Mouse (Mus musculus) thymus, postnatal 14 days (tissue): Measurements from ENCODE around the gene 5830473C10Rik.
A peak's percentile ranks its signal among the peaks of the same experiment; 100 is the strongest.

ENCODE experiments used
- DNase-seq: peaks from one replicate; pipeline ENCODE4 v3.0.0; 2021

5830473C10Rik gene

GRCm38 (mm10) chr5:90560743-90561142 is at the start of gene 5830473C10Rik:
Gene 5830473C10Rik (plus strand): TSS chr5:90561107.
- no peak for DNase-seq

GRCm38 (mm10) chr5:90512288-90512955 is 48.5 kb upstream of the 5830473C10Rik start:
- no peak for DNase-seq

GRCm38 (mm10) chr5:90515561-90515960 is 45.3 kb upstream of the 5830473C10Rik start:
- no peak for DNase-seq

- no peak for DNase-seq
Observed at GRCm38 (mm10) chr5:90518356-90519100, 42.4 kb upstream of the 5830473C10Rik start, which contains the start of gene Afm. Gene Afm (plus strand): TSS chr5:90518932.

- DNase-seq = no peak
Observed at GRCm38 (mm10) chr5:90551191-90551590, 9.7 kb upstream of the 5830473C10Rik start.

GRCm38 (mm10) chr5:90556052-90556451 is 4.9 kb upstream of the 5830473C10Rik start:
- DNase-seq = no peak

- DNase-seq = no peak
Observed at GRCm38 (mm10) chr5:90561721-90562275, 891 bp downstream of the 5830473C10Rik start.

GRCm38 (mm10) chr5:90562880-90563279 is 2.0 kb downstream of the 5830473C10Rik start:
- DNase-seq = no peak

GRCm38 (mm10) chr5:90564161-90564560 is 3.3 kb downstream of the 5830473C10Rik start:
- DNase-seq = no peak

- DNase-seq = no peak
Observed at GRCm38 (mm10) chr5:90565205-90565604, 4.3 kb downstream of the 5830473C10Rik start.

- DNase-seq = no peak
Observed at GRCm38 (mm10) chr5:90567788-90568187, 6.9 kb downstream of the 5830473C10Rik start.

GRCm38 (mm10) chr5:90568338-90568737 is 7.4 kb downstream of the 5830473C10Rik start:
- no peak for DNase-seq

GRCm38 (mm10) chr5:90571216-90571615 is 10.3 kb downstream of the 5830473C10Rik start:
- no peak for DNase-seq

- no peak for DNase-seq
Observed at GRCm38 (mm10) chr5:90577751-90578150, 16.8 kb downstream of the 5830473C10Rik start.

GRCm38 (mm10) chr5:90579556-90579955 is 18.6 kb downstream of the 5830473C10Rik start:
- no peak for DNase-seq

GRCm38 (mm10) chr5:90582179-90582578 is 21.3 kb downstream of the 5830473C10Rik start:
- DNase-seq = no peak

GRCm38 (mm10) chr5:90584799-90585198 is 23.9 kb downstream of the 5830473C10Rik start:
- DNase-seq = no peak

GRCm38 (mm10) chr5:90586511-90586910 is 25.6 kb downstream of the 5830473C10Rik start:
- no peak for DNase-seq

- no peak for DNase-seq
Observed at GRCm38 (mm10) chr5:90588104-90588503, 27.2 kb downstream of the 5830473C10Rik start.

GRCm38 (mm10) chr5:90588708-90589595 is 28.0 kb downstream of the 5830473C10Rik start:
- peak; percentile 58 for DNase-seq

GRCm38 (mm10) chr5:90590676-90591075 is 29.8 kb downstream of the 5830473C10Rik start:
- DNase-seq = no peak

- DNase-seq = no peak
Observed at GRCm38 (mm10) chr5:90591936-90592335, 31.0 kb downstream of the 5830473C10Rik start.

GRCm38 (mm10) chr5:90594945-90595344 is 34.0 kb downstream of the 5830473C10Rik start:
- DNase-seq = peak; percentile 28
